Mouse (Mus musculus) stomach, postnatal 0 days (tissue): ENCODE data around the gene Ebp. TPM values are rescaled to one million over a fixed set of nuclear protein-coding genes. Genes with fewer than 3 reads are reported as not detected.

Experiments used
- ATAC-seq: fragments of 200-750 bp; cut with Nextera tagmentation; 2 replicates; pipeline ENCODE4 v1.8.0; 2017; ENCODE audit not compliant: low FRiP score, low TSS enrichment
- DNase-seq: peaks from one replicate; pipeline ENCODE4 v3.0.0-alpha.2; 2016; ENCODE audit warnings: low spot score
- H3K27ac ChIP-seq: fragments of 300-500 bp; sonication (generic); replicated peaks from 2 replicates; pipeline ENCODE4 v1.5.1; 2014; ENCODE audit warnings: mild to moderate bottlenecking, control low read depth
- H3K27me3 ChIP-seq: fragments of 300-500 bp; sonication (generic); 2 replicates; pipeline ENCODE4 v1.6.1; 2014; ENCODE audit warnings: low read length; ENCODE audit not compliant: control insufficient read depth, insufficient read depth
- H3K36me3 ChIP-seq: fragments of 300-500 bp; sonication (generic); 2 replicates; pipeline ENCODE4 v1.6.1; 2014; ENCODE audit warnings: low read length, mixed read lengths; ENCODE audit not compliant: control insufficient read depth, insufficient read depth
- H3K4me1 ChIP-seq: fragments of 300-500 bp; sonication (generic); replicated peaks from 2 replicates; pipeline ENCODE4 v1.6.1; 2014; ENCODE audit warnings: antibody characterized with exemption; ENCODE audit not compliant: control insufficient read depth, insufficient read depth
- H3K4me2 ChIP-seq: fragments of 300-500 bp; sonication (generic); replicated peaks from 2 replicates; pipeline ENCODE4 v1.6.1; 2014; ENCODE audit warnings: low read depth, mild to moderate bottlenecking, control low read depth, moderate library complexity
- H3K4me3 ChIP-seq: fragments of 300-500 bp; sonication (generic); 2 replicates; pipeline ENCODE4 v1.5.1; 2014; ENCODE audit warnings: low read depth, low read length, control low read depth
- H3K9ac ChIP-seq: fragments of 300-500 bp; sonication (generic); 2 replicates; pipeline ENCODE4 v1.6.1; 2014; ENCODE audit warnings: mild to moderate bottlenecking, low read length, control low read depth, mixed read lengths
- H3K9me3 ChIP-seq: fragments of 300-500 bp; sonication (generic); 2 replicates; pipeline ENCODE4 v1.6.1; 2016; ENCODE audit warnings: low read length; ENCODE audit not compliant: control insufficient read depth
- CTCF ChIP-seq: IDR thresholded peaks from 2 replicates; pipeline ENCODE4 v1.5.1; 2016; ENCODE audit warnings: antibody characterized with exemption, low read depth, mild to moderate bottlenecking, moderate library complexity
- EP300 ChIP-seq: optimal IDR thresholded peaks from 2 replicates; pipeline ENCODE3; 2016; ENCODE audit warnings: antibody characterized with exemption
- WGBS: fragments of 180-500 bp; shearing (Covaris S2); extraction: QIAGEN DNeasy Blood & Tissue Kit; methylation state at CpG from one replicate; pipeline ENCODE4 v1.1.7; 2014; 5-methylcytosine and 5-hydroxymethylcytosine counted together
- polyA plus RNA-seq: library from polyadenylated mRNA; unstranded; fragments of >200 nt; fragmentation: Nextera tagmentation; extraction: Ambion mirVana; gene quantifications from 2 replicates; pipeline ENCODE4 v1.2.1, GENCODE M21; 2015

The Ebp gene
- polyA plus RNA-seq, 1 experiment from 2014 or later, result 75.4 TPM

DNA sequence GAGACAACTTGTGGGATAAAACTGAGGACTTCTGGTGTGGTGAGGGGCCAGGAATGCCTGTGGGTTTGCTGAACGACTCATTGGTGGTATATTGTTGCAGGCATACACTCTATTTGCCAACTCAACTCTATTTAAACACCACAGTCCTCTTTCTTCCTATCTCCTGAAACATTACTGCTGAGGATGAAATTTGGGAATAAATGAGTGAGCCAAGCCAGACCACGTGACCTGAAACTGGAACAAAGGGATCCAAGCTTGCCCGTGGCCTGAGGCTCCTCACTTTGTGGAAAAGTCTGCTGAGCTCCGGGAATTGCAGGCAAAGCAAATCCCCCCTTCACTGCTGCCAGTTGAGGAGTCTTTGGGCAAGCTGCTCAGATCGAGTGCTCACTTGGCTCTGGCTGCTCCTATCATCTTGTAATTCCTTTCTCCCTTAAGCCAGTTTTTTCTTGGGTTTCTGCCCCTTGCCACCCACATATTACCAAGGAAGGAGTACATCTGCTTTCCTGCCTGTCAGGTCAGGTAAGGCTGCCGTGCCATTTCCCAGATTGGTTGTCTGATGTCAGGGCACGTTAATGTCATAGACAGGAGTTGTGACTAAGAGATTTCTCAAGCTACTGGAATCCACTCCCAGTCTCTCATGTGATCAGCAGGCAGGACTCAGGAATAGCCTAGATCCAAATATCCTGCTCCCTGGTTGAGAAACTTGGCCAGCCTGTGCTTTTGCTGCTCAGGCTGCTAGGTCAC is 29.5 kb upstream of the Ebp start:
- no peaks in the 10 kb centered on the region for H3K36me3 ChIP-seq
- H3K27ac ChIP-seq, result no peak overlapping the region
- H3K27me3 ChIP-seq, result no peaks in the 10 kb centered on the region
- no peaks in the 10 kb centered on the region for H3K4me1 ChIP-seq
- TF ChIP-seq CTCF (no peak), EP300 (no peak)
- ATAC-seq (no peak), DNase-seq (no peak)
- WGBS, result 41% methylated on average over 7 of the region's 7 CpGs
- H3K9me3 ChIP-seq, result no peaks in the 10 kb centered on the region
- H3K4me3 ChIP-seq, result no peak overlapping the region
- no peak overlapping the region for H3K4me2 ChIP-seq
- H3K9ac ChIP-seq, result no peak overlapping the region

DNA sequence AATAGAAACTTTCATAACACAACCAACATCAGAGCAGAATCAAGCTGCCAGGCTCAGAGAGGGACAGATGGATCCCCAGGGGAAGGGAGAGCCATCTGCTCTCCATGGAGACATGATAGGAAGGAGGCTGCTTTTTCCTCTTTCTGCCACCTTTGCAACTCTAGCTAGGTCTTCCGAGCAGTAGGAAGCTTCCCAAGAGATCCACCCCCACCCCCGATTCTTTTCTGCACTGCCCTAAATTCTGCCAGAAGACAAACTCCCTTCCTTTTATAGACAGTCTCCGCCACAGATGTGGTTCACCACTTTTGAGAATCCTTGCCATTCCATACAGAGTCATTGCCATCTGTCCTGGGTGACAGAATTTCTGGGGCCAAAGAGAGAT is 29.0 kb upstream of the Ebp start:
- no peak for ATAC-seq
- Histone ChIP-seq H3K9me3 (no peaks in the 10 kb centered on the region), H3K4me2 (no peak overlapping the region), H3K9ac (no peak overlapping the region), H3K27ac (no peak overlapping the region), H3K36me3 (no peaks in the 10 kb centered on the region), H3K27me3 (no peaks in the 10 kb centered on the region), H3K4me1 (no peaks in the 10 kb centered on the region), H3K4me3 (no peak overlapping the region)
- DNase-seq, result no peak
- TF ChIP-seq CTCF, result no peak
- no peak for TF ChIP-seq EP300
- WGBS, result 62% methylated on average over 3 of the region's 3 CpGs

DNA sequence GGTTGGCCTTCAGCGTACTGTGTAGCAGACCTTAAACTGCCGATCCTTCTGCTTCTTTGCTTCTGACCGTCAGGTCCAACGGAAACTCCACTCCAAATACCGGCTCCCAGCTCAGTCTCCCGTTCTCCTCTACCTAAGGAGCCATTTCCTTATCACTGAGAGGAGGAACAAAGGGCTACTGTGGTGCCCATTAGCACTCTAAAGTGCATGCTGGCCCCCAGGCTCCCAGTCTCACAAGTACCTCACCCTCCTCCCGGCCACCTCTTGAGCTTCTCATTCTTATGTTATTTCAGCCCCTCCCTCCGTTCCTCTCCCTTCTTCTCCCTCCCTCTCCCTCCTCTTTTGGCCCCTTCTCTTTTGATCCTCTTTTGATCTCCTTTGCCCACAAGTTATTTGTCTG is 26.3 kb upstream of the Ebp start:
- no peak for DNase-seq
- H3K36me3 ChIP-seq, result no peaks in the 10 kb centered on the region

DNA sequence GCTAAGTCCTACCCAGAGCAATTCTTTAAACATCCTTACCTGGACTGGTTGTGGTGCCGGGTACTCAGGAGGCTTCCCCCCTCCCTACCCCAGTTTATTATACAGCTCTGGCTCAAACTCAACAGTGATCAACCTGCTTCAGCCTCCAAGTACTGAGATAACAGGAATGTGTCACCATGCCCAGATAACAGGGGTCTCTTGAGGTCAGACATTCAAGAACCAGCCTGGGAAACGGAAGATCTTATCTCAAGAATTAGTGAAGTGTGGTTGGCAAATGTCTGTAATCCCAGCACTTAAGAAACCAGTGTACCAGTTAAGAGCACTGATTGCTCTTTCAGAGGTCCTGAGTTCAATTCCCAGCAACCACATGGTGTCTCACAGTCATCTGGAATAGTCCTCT is 24.8 kb upstream of the Ebp start:
- Histone ChIP-seq H3K9me3 (no peaks in the 10 kb centered on the region), H3K27ac (no peak overlapping the region), H3K27me3 (no peaks in the 10 kb centered on the region), H3K9ac (no peak overlapping the region), H3K36me3 (no peaks in the 10 kb centered on the region), H3K4me3 (no peak overlapping the region), H3K4me1 (no peaks in the 10 kb centered on the region), H3K4me2 (no peak overlapping the region)
- no peak for DNase-seq
- TF ChIP-seq EP300 (no peak), CTCF (no peak)
- ATAC-seq, result no peak
- WGBS, result 62% methylated on average over 2 of the region's 2 CpGs

More for the DNA sequence above, 26.3 kb upstream of the Ebp start:
- Histone ChIP-seq H3K9ac (no peak overlapping the region), H3K4me1 (no peaks in the 10 kb centered on the region), H3K9me3 (no peaks in the 10 kb centered on the region), H3K4me2 (no peak overlapping the region), H3K4me3 (no peak overlapping the region), H3K27ac (no peak overlapping the region), H3K27me3 (no peaks in the 10 kb centered on the region)
- no peak for ATAC-seq
- TF ChIP-seq EP300, result no peak
- TF ChIP-seq CTCF, result no peak
- 39% methylated on average over 8 of the region's 8 CpGs for WGBS

DNA sequence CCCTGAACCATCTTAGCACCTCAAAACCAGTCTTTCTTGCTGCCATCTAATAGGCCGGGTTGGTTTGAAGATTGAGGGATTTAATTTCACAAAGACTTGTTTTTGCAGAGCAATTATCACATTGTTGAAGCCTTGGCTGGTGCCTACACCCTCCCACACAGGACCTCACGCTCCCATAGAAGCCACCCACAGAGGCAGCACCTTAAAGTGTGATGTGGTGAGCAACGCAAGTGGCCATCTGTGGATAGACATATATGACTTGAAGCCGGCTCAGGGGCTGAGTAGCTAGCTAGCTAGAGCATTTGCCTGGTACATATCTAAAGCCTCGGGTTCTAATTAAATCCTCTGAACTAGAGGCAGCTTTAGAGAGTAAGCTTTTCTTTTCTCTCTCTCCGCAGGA is 24.1 kb upstream of the Ebp start:
- ATAC-seq, result no peak
- no peak overlapping the region for H3K9ac ChIP-seq
- H3K27ac ChIP-seq, result no peak overlapping the region
- WGBS, result 42% methylated on average over 6 of the region's 6 CpGs
- H3K4me3 ChIP-seq, result no peak overlapping the region
- no peaks in the 10 kb centered on the region for H3K9me3 ChIP-seq
- no peaks in the 10 kb centered on the region for H3K27me3 ChIP-seq
- no peaks in the 10 kb centered on the region for H3K36me3 ChIP-seq
- H3K4me1 ChIP-seq, result no peaks in the 10 kb centered on the region
- TF ChIP-seq EP300 (no peak), CTCF (no peak)
- no peak for DNase-seq
- no peak overlapping the region for H3K4me2 ChIP-seq

DNA sequence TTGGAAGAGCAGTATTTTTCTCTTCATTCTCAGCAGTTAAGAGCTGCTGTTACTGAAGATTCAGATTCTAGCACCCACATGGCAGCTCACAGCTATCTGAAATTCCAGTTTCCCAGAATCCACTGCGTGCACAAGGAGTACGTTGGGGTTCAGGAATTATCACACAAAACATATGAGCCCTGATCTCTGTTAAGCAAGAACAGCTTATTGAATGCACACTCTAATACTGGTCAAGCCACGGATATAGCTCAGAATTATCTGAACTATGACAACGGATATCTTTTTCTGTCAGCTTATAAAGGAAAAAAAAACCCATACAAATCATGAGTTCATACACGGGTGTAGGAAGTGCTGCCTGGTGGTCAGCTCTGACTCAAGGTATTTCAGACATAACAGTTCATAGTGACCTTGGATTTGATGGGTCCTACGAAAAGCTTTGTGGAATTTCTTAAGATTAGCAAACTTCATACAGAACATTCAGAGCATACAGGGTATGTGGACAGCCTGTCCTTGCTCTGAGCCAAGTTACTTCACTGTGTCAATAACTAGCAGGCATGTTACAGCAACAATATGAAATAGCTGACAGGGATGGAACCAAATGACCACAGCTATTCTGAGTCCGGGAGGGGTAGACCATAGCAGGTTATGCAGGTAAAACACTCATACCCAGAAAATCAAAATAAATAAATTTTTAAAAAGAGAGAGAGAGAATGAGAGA is 18.3 kb upstream of the Ebp start:
- H3K9me3 ChIP-seq, result no peaks in the 10 kb centered on the region
- no peaks in the 10 kb centered on the region for H3K4me1 ChIP-seq
- H3K36me3 ChIP-seq, result no peaks in the 10 kb centered on the region
- no peak for DNase-seq
- TF ChIP-seq EP300 (no peak), CTCF (no peak)
- no peak overlapping the region for H3K4me2 ChIP-seq
- no peak overlapping the region for H3K9ac ChIP-seq
- H3K4me3 ChIP-seq, result no peak overlapping the region
- no peaks in the 10 kb centered on the region for H3K27me3 ChIP-seq
- 71% methylated on average over 7 of the region's 7 CpGs for WGBS
- ATAC-seq, result no peak
- H3K27ac ChIP-seq, result no peak overlapping the region
